Mouse (Mus musculus) ovary, adult 2 months (tissue): Measurements from ENCODE around the gene Ccm2l. TPM values are rescaled to one million over a fixed set of nuclear protein-coding genes. Genes with fewer than 3 reads are reported as not detected.

Source experiments
- polyA plus RNA-seq: library from polyadenylated mRNA; depleted of rRNA; stranded (reverse); fragments of >200 nt; gene quantifications from 2 replicates; pipeline ENCODE4 v1.2.3, GENCODE M21; 2012; rRNA removed

Ccm2l gene
- 30.9 and 35.6 TPM in 2 replicates for polyA plus RNA-seq

GRCm38 (mm10) chr2:153065747-153066508 is at the start of gene Ccm2l:
TSS of gene Ccm2l (plus strand) at chr2:153065955.

GRCm38 (mm10) chr2:153031126-153032082 is 34.4 kb upstream of the Ccm2l start, which contains the start of gene Xkr7:
TSS of gene Xkr7 (plus strand) at chr2:153031852.

GRCm38 (mm10) chr2:153108313-153109264 is 42.8 kb downstream of the Ccm2l start, which contains the start of gene Hck:
TSS of gene Hck (plus strand) at chr2:153108468.

Other genes with a start within 250 kb of the Ccm2l start
- gene Bcl2l1, start 234.2 kb upstream of the Ccm2l start, polyA plus RNA-seq: 45.3 and 60.1 TPM in 2 replicates
- 2.6 and 3.6 TPM in 2 replicates for gene Tpx2, start 218.0 kb upstream of the Ccm2l start, polyA plus RNA-seq
- 0.08 and 0.09 TPM in 2 replicates for gene Mylk2, start 154.6 kb upstream of the Ccm2l start, polyA plus RNA-seq
- 57.4 and 78.2 TPM in 2 replicates for gene Foxs1, start 132.7 kb upstream of the Ccm2l start, polyA plus RNA-seq
- 0.59 and 1.1 TPM in 2 replicates for gene Dusp15, start 114.3 kb upstream of the Ccm2l start, polyA plus RNA-seq
- 3.0 and 4.0 TPM in 2 replicates for gene Ttll9, start 103.5 kb upstream of the Ccm2l start, polyA plus RNA-seq
- 51.4 and 72.3 TPM in 2 replicates for gene Pdrg1, start 50.5 kb upstream of the Ccm2l start, polyA plus RNA-seq
- gene Xkr7, start 34.1 kb upstream of the Ccm2l start, polyA plus RNA-seq: not detected in 2 replicates
- gene Hck, start 42.5 kb downstream of the Ccm2l start, polyA plus RNA-seq: 8.4 and 10.4 TPM in 2 replicates
- 39.1 and 46.2 TPM in 2 replicates for gene Tm9sf4, start 95.3 kb downstream of the Ccm2l start, polyA plus RNA-seq
- gene Tspyl3, start 159.5 kb downstream of the Ccm2l start, polyA plus RNA-seq: 11.0 and 11.5 TPM in 2 replicates
- gene Plagl2, start 175.5 kb downstream of the Ccm2l start, polyA plus RNA-seq: 6.9 and 7.8 TPM in 2 replicates
- gene Pofut1, start 175.6 kb downstream of the Ccm2l start, polyA plus RNA-seq: 37.6 and 38.4 TPM in 2 replicates
- gene Kif3b, start 225.5 kb downstream of the Ccm2l start, polyA plus RNA-seq: 7.2 and 9.1 TPM in 2 replicates